Mouse (Mus musculus) ovary, postnatal 14 days (tissue): Measurements from ENCODE around the gene Dgcr8.
"Not testable (repeated sequence)": the region's sequence is repeated elsewhere in the genome, so short reads cannot be mapped to it uniquely, and the experiment has no call there.

Experiments
- DNase-seq: peaks from one replicate; pipeline ENCODE4 v3.0.0; 2022; ENCODE audit warnings: low spot score

Gene Dgcr8

DNA sequence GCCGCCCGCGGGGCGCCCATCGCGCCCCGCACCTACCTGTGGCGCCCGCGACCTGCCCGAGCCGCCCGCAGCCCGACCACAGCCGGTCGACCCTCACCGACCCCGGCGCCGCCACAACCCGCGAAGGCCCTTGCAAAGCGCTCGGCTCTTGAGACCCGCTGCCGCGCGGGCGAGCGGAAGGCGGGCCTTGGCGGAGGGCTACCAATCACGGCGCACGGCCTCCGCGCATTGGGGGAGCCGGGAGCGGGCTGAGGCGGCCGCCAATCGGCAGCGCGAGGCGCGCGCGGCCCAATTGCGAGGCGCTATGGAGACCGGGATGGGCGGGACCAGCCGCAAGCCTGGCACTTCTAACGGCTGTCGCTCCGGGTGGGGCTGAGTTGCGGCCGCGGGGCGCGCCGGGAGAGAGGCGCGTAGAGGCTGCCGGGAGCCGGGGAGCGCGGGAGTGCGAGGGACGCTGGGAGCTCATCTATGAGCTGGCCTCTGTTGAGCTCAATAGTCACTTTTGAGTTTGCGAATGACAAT lies at the start of gene Dgcr8:
Gene Dgcr8, minus strand, starts transcription at position 180 of the 522 bp plus-strand sequence.
- DNase-seq: peak; percentile 95

DNA sequence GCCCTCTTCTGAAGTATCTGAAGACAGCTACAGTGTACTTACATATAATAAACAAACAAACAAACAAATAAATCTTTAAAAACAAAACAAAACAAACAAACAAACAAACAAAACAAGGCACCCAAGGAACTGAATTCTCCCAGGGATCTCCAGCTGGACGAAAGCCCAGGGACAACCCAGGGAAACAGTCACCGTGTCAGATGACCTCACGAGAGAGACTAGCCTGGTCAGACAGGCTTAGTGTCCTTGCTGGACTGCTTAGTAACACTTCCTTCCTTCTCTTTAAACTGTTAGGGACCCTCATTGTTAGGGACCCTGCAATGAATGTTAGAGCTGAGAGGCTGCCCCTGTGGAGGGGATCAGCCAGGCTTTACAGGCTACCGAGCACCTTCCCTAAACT lies 48.2 kb upstream of the Dgcr8 start:
- DNase-seq: no peak

- DNase-seq: no peak
Measured at GRCm38 (mm10) chr16:18335981-18336380, 46.9 kb upstream of the Dgcr8 start.

GRCm38 (mm10) chr16:18333976-18334375 lies 44.9 kb upstream of the Dgcr8 start:
- DNase-seq: no peak

- no peak for DNase-seq
Measured at GRCm38 (mm10) chr16:18328524-18328923, 39.5 kb upstream of the Dgcr8 start.

GRCm38 (mm10) chr16:18327936-18328335 lies 38.9 kb upstream of the Dgcr8 start:
- DNase-seq: no peak

GRCm38 (mm10) chr16:18325741-18326140 lies 36.7 kb upstream of the Dgcr8 start:
- DNase-seq: no peak

DNA sequence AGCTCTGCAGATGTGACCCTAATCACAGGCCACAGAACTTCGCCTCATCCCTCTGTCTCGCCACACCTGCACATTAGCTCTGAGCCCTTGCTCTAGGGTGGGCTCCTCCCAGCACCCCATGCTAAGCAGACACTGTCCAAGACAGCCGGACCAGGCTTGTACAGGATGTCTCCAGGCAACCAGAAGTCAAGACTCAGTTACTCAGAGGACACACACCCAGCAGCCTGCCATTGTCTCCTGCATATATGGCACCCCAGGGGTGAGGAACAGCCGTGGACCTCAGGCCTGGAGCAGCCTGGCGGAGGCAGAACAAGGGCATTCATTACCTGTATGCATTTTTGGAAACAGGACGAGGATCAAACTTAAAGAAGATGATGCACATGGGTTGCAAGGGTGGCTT lies 35.0 kb upstream of the Dgcr8 start:
- DNase-seq: no peak

- no peak for DNase-seq
Measured at GRCm38 (mm10) chr16:18323460-18323859, 34.4 kb upstream of the Dgcr8 start.

DNA sequence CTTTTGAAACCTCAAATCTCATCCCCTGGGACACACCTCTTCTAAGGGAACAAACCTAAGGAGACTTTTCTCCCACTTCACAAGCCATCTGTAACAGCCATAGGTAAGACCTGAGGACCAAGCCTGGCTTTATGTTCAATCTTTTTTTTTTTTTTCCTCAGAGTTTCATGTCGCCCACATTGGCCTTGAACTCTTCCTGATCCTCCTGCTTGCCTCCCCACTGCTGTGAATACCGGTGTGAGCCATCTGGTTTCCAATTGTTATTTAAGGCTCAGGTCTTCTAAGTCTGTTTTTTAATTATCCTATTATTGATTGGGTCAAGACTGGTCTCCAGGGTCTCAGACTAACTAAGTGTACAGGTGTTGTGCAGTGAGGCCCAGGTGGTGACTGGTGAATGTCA lies 32.4 kb upstream of the Dgcr8 start:
- DNase-seq: no peak

- no peak for DNase-seq
Measured at GRCm38 (mm10) chr16:18318992-18319391, 29.9 kb upstream of the Dgcr8 start.

GRCm38 (mm10) chr16:18308159-18308558 lies 19.1 kb upstream of the Dgcr8 start:
- no peak for DNase-seq

DNA sequence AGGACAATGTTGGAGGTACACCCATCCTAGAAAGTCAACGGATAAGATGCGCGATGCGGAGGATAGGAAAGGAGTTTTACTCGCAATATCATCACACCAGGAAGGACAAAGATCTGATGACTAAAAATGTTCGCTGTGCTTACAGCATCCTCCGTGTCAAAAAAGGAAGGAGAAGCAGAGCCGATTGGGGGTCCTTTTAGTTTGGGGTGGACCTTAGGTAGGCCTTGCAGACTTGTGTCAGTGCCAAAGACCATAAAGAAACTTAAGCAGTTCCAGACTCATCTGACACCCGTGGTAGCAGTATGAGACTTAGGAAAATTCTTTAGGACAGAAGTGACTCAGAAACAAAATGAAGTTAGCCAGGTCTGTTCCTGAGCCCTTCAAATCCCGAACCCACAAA lies 568 bp upstream of the Dgcr8 start:
- not testable (repeated sequence) for DNase-seq

DNA sequence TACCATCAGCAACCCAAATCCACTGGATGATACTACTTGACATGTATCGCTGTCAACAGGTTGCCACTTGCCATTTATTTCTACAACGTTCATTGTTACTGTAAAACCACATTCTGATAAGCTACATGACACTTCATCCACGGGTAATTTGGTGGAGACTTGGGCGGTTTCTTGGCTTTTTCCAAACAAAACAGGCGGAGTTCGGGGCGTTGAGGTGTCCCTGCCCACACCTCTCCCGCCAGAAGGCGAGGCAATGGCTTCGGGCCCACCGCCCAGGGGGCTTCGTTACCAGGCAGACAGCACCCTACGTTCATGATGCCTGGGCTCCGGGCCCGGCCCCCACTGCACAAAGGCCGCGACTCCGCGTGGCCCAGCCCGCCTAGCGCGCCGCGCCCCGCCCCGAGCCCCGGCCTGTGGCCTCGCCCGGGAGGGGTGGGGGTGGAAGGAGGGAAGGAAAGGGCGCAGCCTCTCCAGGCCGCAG lies 425 bp downstream of the Dgcr8 start:
- peak; percentile 60 for DNase-seq

GRCm38 (mm10) chr16:18288166-18288565 lies 880 bp downstream of the Dgcr8 start:
- no peak for DNase-seq

DNA sequence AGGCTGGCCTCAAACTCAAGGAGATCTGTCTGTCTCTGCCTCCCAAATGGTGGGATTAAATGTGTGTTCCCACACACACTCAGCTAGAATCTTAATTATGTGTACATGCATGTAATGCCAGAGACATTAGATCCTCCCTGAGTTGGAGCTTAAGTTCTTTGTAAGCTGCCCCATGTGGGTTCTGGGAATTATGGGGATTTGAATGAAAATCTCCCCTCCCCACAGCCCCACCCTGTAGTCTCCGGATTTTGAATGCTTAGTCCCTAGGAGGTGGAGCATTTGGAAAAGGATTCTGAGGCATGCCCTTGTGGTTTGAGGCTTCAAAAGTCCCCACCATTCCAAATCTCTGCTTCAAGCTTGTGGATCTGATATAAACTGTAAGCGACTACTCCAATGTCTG lies 13.9 kb downstream of the Dgcr8 start:
- DNase-seq: no peak

- no peak for DNase-seq
Measured at GRCm38 (mm10) chr16:18268182-18268581, 20.9 kb downstream of the Dgcr8 start.

DNA sequence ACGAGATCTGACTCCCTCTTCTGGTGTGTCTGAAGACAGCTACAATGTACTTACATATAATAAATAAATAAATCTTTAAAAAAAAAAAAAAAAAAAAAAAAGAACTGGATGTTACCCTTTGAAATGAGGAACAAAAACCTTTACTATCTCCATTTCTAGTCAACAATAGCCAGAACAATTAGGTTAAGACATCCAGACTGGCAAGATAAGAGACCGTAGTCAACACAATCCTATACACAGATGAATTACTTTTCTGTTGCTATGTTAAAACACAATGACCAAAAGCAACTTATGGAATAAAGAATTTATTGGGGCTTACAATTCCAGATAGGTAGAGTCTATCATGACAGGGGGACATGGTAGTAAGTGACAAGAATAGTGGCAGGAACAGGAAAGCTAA lies 24.0 kb downstream of the Dgcr8 start:
- DNase-seq: no peak

DNA sequence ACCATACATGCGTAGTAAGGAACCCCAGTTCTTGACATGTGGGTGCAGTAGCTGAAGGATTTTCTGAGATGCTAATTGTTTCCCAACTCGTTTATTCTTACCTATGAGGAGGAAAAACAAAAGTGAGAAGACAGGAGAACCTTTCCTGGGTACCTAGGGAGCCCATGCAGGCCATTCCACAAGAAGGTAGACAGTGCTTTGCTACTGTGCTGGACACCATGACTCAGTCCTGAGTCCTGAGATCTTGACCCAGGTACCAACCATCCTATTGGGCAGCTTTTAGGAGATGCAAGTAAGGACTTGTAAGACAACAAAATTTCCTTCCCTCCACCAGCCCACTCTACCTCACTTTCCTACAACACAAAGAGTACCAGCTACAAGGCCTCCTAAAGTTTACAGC lies 30.8 kb downstream of the Dgcr8 start, which contains the start of gene Gm49776:
Gene Gm49776, minus strand, starts transcription at position 101 of the 400 bp plus-strand sequence.
- DNase-seq: no peak

DNA sequence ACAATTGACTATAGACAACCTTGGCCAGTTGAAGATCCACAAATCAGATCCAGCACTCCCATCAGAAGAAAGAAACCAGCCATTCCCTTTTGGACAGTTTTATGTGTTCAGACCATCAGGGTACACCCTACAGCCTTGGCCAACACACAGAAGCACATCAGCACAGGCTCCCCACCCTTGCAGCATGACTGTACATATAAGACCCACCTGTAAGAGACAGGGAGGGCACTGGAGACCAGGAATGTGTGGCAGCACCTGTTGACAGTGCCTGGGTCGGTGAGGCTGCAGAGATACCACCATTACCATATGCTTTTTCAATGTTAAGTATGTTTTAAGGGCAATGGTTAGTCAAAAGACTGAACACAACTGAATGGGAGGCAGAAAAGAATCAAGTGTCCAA lies 35.2 kb downstream of the Dgcr8 start:
- no peak for DNase-seq

DNA sequence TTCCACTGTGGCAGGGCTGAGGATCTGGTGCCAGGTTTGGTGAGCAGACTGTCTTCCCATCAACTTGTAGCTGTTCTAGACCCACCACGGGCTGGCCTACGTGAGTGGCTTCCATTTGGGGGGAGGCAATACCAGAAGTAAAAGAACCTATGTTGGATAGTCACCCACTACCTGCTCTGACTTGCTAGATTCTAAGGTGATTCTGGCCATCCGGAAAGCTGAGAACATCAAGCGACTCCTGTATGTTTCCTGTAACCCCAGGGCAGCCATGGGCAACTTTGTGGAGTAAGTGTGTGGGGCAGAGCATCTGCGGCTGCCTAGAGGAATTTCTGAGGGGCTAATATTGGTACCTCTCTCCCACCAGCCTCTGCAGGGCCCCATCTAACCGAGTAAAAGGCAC lies 36.3 kb downstream of the Dgcr8 start:
- no peak for DNase-seq

DNA sequence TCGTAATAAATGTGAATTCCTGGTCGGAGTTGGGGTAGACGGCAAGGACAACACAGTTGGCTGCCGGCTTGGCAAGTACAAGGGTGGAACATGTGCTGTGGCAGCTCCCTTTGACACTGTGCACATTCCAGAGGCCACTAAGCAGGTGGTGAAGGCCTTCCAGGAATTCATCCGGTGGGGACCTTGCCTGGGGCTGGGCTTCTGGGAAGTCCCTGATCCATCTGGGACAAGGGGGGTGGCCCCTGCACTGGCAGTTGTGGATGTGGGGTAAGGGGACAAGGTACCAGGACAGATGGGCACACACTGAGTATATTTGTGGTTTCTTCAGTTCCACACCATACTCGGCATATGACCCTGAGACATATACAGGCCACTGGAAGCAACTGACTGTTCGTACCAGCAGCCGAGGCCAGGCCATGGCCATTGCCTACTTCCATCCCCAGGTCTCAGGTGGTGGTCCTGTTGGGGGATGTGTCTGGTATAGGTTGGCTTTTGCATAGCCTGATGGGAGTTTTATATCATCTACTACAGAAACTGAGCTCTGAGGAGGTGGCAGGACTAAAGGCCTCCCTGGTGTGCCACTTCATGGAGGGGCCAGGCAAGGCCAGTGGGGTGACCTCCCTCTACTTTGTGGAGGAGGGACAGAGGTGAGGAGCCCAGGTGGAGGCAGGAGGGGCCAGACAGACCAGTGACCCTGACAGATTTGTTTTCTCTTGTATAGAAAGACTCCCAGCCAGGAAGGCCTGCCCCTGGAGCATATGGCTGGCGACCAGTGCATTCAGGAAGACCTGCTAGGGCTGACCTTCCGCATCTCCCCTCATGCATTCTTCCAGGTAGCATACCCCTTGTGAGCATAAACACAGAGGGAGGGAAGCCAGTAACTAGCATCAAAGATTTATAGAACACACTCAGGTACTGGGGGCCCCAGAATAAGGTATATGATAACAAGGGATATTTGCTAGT lies 37.9 kb downstream of the Dgcr8 start:
- no peak for DNase-seq

DNA sequence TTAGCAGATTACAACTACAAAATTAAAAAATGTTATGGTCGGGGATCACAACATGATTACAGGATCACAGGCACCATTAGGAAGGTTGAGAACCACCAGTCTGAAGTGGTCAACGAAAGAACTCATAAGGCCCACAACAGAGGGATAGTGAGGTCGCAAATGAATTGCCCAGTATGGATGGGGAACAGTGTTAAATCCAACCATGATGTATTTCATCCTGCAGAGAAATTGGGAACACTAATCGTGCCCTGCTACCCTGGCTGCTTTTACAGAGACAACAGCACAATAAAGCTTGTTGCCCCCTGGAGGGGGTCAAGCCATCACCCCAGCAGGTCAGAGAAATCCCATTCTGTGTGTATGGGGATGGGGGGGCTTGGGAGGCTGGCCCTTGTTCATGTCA lies 38.8 kb downstream of the Dgcr8 start:
- DNase-seq: no peak
